Mouse (Mus musculus): ENCODE measurements around the gene Pla2g2f.

DNA sequence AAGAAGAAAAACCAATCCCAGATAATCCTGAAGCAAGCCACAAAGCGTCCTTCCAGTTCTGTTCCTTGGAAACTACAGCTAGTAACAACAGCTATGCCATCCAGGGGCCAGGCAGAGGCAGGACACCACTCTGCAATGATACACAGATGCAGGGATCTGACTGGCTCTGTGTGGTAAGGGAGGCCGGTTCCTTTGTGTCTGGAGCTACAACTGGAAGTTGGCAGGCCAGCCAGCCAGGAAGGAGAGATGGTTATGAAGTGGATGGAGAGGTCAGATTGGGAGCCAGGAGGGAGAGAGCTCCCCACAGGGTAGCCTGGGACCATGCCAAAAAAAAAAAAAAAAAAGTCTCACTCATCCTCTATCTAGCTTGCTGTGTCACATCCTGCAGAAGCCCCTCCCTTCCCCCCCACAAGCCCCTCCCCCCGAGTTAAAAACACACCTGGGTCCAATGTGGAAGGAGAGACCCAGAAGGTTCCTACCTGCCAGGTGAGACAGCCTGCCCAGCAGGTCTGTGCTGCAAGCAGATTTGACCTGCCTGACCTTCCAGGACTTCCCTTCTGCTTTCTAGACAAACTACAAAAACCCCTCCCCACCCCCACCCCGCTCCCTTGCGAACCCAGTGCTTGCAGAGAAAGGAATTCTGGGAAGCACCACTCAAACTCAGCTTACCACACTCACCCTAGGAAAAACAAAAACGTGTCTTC, 39.2 kb upstream of the Pla2g2f start:
- TF ChIP-seq POLR2A (IDR thresholded peaks at IDR 0.05; ENCODE audit: insufficient read length, low read depth): no peak
- no peak for TF ChIP-seq REST (IDR thresholded peaks at IDR 0.05; ENCODE audit: insufficient read depth, insufficient read length)
- no peak for TF ChIP-seq MAX (IDR thresholded peaks at IDR 0.05; ENCODE audit: low read depth)
- TF ChIP-seq TCF12 (IDR thresholded peaks at IDR 0.05; ENCODE audit: insufficient read depth, poor library complexity, severe bottlenecking): no peak
- TF ChIP-seq CEBPB (IDR thresholded peaks at IDR 0.05; ENCODE audit: insufficient read depth, poor library complexity, severe bottlenecking): no peak
- TF ChIP-seq E2F4 (IDR thresholded peaks at IDR 0.05; ENCODE audit: insufficient read depth): no peak
- TF ChIP-seq POLR2AphosphoS2 (IDR thresholded peaks at IDR 0.05; ENCODE audit: insufficient read length, low read depth): no peak
- no peak for TF ChIP-seq USF1 (IDR thresholded peaks at IDR 0.05; ENCODE audit: low read depth)
- TF ChIP-seq MYOG (IDR thresholded peaks at IDR 0.05; ENCODE audit: control insufficient read depth in 1 of 3, insufficient read depth in 1 of 3, insufficient read length in 2 of 3, low read depth in 2 of 3): no peak
- no peak for TF ChIP-seq SRF (IDR thresholded peaks at IDR 0.05; ENCODE audit: control insufficient read depth, insufficient read length, low read depth)
- TF ChIP-seq MYOD1 (IDR thresholded peaks at IDR 0.05; ENCODE audit: control insufficient read depth in 1 of 3, insufficient read length in 2 of 3, low read depth in 2 of 3): no peak
